Mouse (Mus musculus) B cell, adult 62 days (primary cell): Measurements from ENCODE around the gene H2-Ab1. TPM values are rescaled to one million over a fixed set of nuclear protein-coding genes. Genes with fewer than 3 reads are reported as not detected.

Experiments used
- total RNA-seq: library from RNA; stranded (reverse); gene quantifications from 4 replicates; pipeline ENCODE4 v1.2.4, GENCODE M21; 2023

The H2-Ab1 gene
- 5,714 to 6,004 TPM (median 5,823 TPM) in 4 replicates for total RNA-seq

GRCm38 (mm10) chr17:34257594-34258375 lies at the start of gene H2-Ab1:
Gene H2-Ab1 (plus strand): TSS chr17:34257689.

GRCm38 (mm10) chr17:34238706-34239105 lies 18.8 kb upstream of the H2-Ab1 start, which contains the start of gene H2-Ob:
Gene H2-Ob (plus strand): TSS chr17:34238903.

DNA sequence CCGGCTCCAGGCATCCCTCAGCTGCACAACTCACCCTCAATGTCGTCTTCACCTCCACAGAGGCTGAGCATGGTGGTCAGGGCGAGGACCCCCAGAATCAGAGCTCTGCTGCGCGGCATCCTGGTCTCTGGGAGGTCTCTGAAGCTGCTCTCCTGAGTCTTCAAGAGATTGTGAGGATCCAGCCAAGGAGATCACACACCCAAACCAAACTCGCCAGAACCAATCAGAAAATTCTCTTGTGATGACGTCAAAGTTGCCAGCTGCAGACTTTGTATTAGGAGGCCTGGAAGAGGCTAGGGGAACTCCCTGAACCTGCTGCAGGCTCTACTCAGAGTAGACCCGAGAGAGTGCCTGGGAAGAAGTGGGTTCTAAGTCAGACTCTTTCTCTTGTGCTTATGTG lies 30.2 kb downstream of the H2-Ab1 start, which contains the start of gene H2-Aa:
H2-Aa (minus strand) TSS at position 176 of the 400 bp plus-strand sequence.

GRCm38 (mm10) chr17:34305380-34306030 lies 48.0 kb downstream of the H2-Ab1 start, which contains the start of gene H2-Eb1:
Gene H2-Eb1 (plus strand): TSS chr17:34305867.

Other genes starting within 250 kb of the H2-Ab1 start
- gene Ring1, start 233.0 kb upstream of the H2-Ab1 start, total RNA-seq = 31.0 to 45.2 TPM (median 32.4 TPM) in 4 replicates
- 122 to 144 TPM (median 136 TPM) in 4 replicates for gene H2-Ke6, start 229.6 kb upstream of the H2-Ab1 start, total RNA-seq
- 63.8 to 91.4 TPM (median 78.7 TPM) in 4 replicates for gene Slc39a7, start 226.0 kb upstream of the H2-Ab1 start, total RNA-seq
- 106 to 119 TPM (median 119 TPM) in 4 replicates for gene Rxrb, start 225.9 kb upstream of the H2-Ab1 start, total RNA-seq
- 4.3 to 8.8 TPM (median 5.6 TPM) in 4 replicates for gene Col11a2, start 218.3 kb upstream of the H2-Ab1 start, total RNA-seq
- gene H2-Oa, start 165.3 kb upstream of the H2-Ab1 start, total RNA-seq = 232 to 249 TPM (median 239 TPM) in 4 replicates
- gene H2-DMa, start 138.1 kb upstream of the H2-Ab1 start, total RNA-seq = 659 to 693 TPM (median 673 TPM) in 4 replicates
- 421 to 508 TPM (median 482 TPM) in 4 replicates for gene Brd2, start 135.1 kb upstream of the H2-Ab1 start, total RNA-seq
- gene H2-DMb2, start 114.4 kb upstream of the H2-Ab1 start, total RNA-seq = 1,557 to 1,593 TPM (median 1,583 TPM) in 4 replicates
- 718 to 852 TPM (median 762 TPM) in 4 replicates for gene H2-DMb1, start 104.6 kb upstream of the H2-Ab1 start, total RNA-seq
- gene Tap1, start 70.1 kb upstream of the H2-Ab1 start, total RNA-seq = 128 to 142 TPM (median 134 TPM) in 4 replicates
- gene Psmb9, start 69.9 kb upstream of the H2-Ab1 start, total RNA-seq = 94.7 to 115 TPM (median 111 TPM) in 4 replicates
- 201 to 222 TPM (median 208 TPM) in 4 replicates for gene Psmb8, start 60.0 kb upstream of the H2-Ab1 start, total RNA-seq
- gene Tap2, start 54.2 kb upstream of the H2-Ab1 start, total RNA-seq = 108 to 140 TPM (median 126 TPM) in 4 replicates
- gene H2-Ob, start 18.8 kb upstream of the H2-Ab1 start, total RNA-seq = 973 to 1,048 TPM (median 1,003 TPM) in 4 replicates
- gene H2-Aa, start 30.1 kb downstream of the H2-Ab1 start, total RNA-seq = 5,071 to 5,156 TPM (median 5,095 TPM) in 4 replicates
- 3,754 to 3,983 TPM (median 3,819 TPM) in 4 replicates for gene H2-Eb1, start 48.2 kb downstream of the H2-Ab1 start, total RNA-seq
- 39.5 to 45.2 TPM (median 44.6 TPM) in 4 replicates for gene H2-Eb2, start 68.0 kb downstream of the H2-Ab1 start, total RNA-seq
- 8.7 to 12.1 TPM (median 11.4 TPM) in 4 replicates for gene Btnl2, start 97.1 kb downstream of the H2-Ab1 start, total RNA-seq
- 2.4 to 4.0 TPM (median 3.3 TPM) in 4 replicates for gene Btnl1, start 119.4 kb downstream of the H2-Ab1 start, total RNA-seq
- gene BC051142, start 141.1 kb downstream of the H2-Ab1 start, total RNA-seq = 15.9 to 24.9 TPM (median 20.4 TPM) in 4 replicates
- gene Btnl4, start 219.6 kb downstream of the H2-Ab1 start, total RNA-seq = not detected in 4 replicates